1 mouse cellular context compared by ENCODE assay signal in the genomic region with DNA sequence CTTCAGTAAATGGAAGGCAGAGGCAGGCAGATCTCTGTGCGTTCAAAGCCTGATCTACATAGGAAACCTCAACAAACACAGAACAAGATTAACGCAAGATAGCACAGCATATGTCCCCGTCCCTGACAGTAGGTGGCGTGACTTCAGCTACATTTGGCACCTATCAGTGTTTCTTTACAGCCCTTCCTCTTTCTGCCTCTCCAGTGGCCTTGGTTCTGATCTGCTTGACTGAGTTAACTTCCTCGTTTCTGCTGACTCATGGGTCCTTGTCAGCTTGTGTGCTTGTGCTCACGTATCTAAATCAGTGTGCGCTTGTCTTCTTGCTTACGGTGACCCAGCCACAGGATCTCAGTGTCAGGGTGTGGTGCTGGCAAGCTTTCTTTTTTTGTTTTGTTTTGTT.
TF ChIP-seq lines count a peak whose summit lies in the region.

No protein-coding gene starts in this region.

TF ChIP-seq in MEL, 35 proteins besides CTCF, POLR2A, EP300 and RAD21 (continued from another document):
- peak; percentile 60; the same call in 1 of the 2 replicates for TF ChIP-seq ETS1 (IDR thresholded peaks at IDR 0.05; ENCODE audit: low read depth, low read length)
- no peak for TF ChIP-seq ZMIZ1 (IDR thresholded peaks at IDR 0.05; ENCODE audit: low read depth, low read length)
- no peak for TF ChIP-seq MYB (IDR thresholded peaks at IDR 0.05; ENCODE audit: low read depth, low read length)
- no peak for TF ChIP-seq TCF12 (IDR thresholded peaks at IDR 0.05; ENCODE audit: low read depth, low read length)
- no peak for TF ChIP-seq GABPA (IDR thresholded peaks at IDR 0.05; ENCODE audit: low read depth, low read length)
- no peak for TF ChIP-seq ZKSCAN1 (IDR thresholded peaks at IDR 0.05; ENCODE audit: low read depth, low read length)
- no peak for TF ChIP-seq KAT2A (conservative IDR thresholded peaks at IDR 0.05; ENCODE audit: low read depth, low read length)
- TF ChIP-seq RCOR1 (IDR thresholded peaks at IDR 0.05; ENCODE audit: low read depth, low read length), result peak; percentile 57
- TF ChIP-seq MYC (IDR thresholded peaks at IDR 0.05; ENCODE audit: low read depth, low read length), result no peak
- TF ChIP-seq MAZ (IDR thresholded peaks at IDR 0.05; ENCODE audit: low read depth, low read length), result no peak
- TF ChIP-seq USF2 (IDR thresholded peaks at IDR 0.05; ENCODE audit: borderline replicate concordance in 1 of 2, insufficient read depth in 1 of 2, low read depth in 1 of 2, low read length in 2 of 2), result no peak
- TF ChIP-seq JUND (IDR thresholded peaks at IDR 0.05; ENCODE audit: low read depth, low read length), result no peak
- no peak for TF ChIP-seq USF1 (IDR thresholded peaks at IDR 0.05; ENCODE audit: low read depth, low read length)
- TF ChIP-seq POLR2AphosphoS5 (IDR thresholded peaks at IDR 0.05; ENCODE audit: borderline replicate concordance, low read depth, low read length), result no peak
- TF ChIP-seq TBP (IDR thresholded peaks at IDR 0.05; ENCODE audit: low read depth, low read length), result peak; percentile 37; the same call in 1 of the 2 replicates
- TF ChIP-seq CHD1 (IDR thresholded peaks at IDR 0.05; ENCODE audit: low read depth, low read length), result no peak
- peak; percentile 85 for TF ChIP-seq MAFK (IDR thresholded peaks at IDR 0.05; ENCODE audit: borderline replicate concordance, low read depth, low read length)
- 0 out of 2 replicates have a peak, but pooled peaks have one; percentile 35 for TF ChIP-seq MXI1 (IDR thresholded peaks at IDR 0.05; ENCODE audit: low read depth, low read length)
- TF ChIP-seq SIN3A (IDR thresholded peaks at IDR 0.05; ENCODE audit: low read length), result peak; percentile 18; the same call in 1 of the 2 replicates
- no peak for TF ChIP-seq ZNF384 (IDR thresholded peaks at IDR 0.05; ENCODE audit: low read depth, low read length)
- no peak for TF ChIP-seq SMC3 (IDR thresholded peaks at IDR 0.05; ENCODE audit: low read depth, low read length)
- TF ChIP-seq CHD2 (IDR thresholded peaks at IDR 0.05; ENCODE audit: low read length), result no peak
- TF ChIP-seq POLR2AphosphoS2 (IDR thresholded peaks at IDR 0.05; ENCODE audit: low read length), result no peak
- TF ChIP-seq MAX (IDR thresholded peaks at IDR 0.05; ENCODE audit: low read length), result peak; percentile 35; the same call in 1 of the 2 replicates
- no peak for TF ChIP-seq UBTF (IDR thresholded peaks at IDR 0.05; ENCODE audit: borderline replicate concordance, insufficient read depth, low read depth, low read length)
- no peak for TF ChIP-seq ZC3H11A (IDR thresholded peaks at IDR 0.05; ENCODE audit: low read depth, low read length)
